Mouse (Mus musculus) brain, embryonic 18.5 days (tissue): Measurements from ENCODE around the gene Kirrel.
A peak's percentile ranks its signal among the peaks of the same experiment; 100 is the strongest.

Experiments
- DNase-seq: peaks from one replicate; pipeline ENCODE4 v3.0.0-alpha.2; 2012; ENCODE audit warnings: low read depth, low spot score

Gene Kirrel

DNA sequence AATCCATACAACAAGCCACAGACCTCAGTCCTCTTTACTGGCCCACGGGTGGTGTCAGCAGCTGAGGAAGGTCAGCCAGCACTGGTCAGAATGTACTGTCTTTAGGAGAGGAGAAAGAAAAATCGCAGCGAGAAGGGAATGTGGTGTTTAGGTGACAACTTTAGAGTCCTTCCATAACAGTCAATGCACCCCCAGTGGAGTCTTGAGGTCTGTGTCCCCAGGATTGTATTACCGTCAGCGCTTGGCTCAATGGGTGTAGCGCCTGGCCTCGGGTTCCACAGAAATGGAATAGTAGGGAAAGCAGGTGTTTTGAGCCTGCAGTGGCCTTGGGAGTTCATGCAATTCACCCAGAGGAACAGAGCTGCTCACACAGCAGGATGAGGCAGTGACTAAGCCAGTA is 95.2 kb downstream of the Kirrel start:
- DNase-seq: no peak

DNA sequence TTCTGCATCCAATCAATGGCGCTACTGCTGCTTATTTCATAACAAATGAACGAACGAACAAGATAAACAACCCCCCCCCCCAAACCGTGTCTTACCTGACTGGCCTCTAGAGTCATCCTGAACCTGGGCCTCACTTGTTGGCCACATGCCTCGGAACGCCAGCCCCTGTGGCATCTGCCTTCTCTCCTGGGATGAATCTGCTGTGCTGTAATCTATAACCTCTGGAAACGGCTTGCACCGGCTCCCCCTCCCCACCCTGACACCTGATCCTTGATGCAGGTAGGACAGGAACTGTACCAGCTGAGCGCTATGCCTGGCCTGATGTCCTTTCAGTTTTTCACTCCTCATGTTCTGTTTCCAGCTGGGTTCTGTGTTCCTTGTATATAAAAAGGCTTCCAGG is 96.9 kb downstream of the Kirrel start:
- DNase-seq: no peak

DNA sequence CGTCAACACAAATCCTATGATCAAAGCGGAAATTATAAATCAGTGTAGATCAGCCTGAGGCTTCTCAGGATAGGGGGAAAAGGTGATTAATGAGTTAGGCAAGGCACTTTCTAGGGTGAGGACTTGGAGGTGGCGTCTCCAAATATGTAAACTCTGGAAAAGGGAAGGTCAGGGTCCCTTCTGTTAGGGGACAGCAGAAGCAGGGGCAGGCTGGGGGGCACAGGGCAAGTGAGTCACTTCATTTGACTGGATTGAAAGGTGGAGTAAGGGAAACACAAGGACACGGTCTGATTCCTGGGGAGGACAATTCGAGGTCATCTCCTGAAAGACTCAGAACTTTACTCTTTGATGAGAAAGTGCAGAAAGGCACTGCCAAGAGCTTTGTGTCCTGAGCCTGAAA is 97.6 kb downstream of the Kirrel start:
- no peak for DNase-seq

DNA sequence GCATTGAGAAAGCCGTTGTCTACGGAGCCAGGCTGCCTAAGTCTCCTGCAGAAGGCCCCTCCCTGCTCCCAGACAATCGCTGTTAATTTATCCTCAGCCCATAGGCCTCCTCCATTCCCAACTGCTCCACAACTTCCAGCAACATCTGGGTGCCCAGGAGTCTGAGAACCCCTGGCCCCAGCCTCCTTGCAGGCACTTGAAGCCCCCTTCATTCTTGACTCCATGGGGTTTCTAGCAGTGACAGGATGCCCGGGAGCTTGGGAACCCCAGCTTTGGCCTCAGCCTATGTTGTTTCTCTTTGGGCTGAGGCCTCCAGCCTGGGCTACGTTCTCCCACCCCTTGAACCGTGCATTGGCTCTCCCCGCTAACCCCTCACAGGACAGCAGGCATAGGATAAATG is 98.4 kb downstream of the Kirrel start:
- no peak for DNase-seq

DNA sequence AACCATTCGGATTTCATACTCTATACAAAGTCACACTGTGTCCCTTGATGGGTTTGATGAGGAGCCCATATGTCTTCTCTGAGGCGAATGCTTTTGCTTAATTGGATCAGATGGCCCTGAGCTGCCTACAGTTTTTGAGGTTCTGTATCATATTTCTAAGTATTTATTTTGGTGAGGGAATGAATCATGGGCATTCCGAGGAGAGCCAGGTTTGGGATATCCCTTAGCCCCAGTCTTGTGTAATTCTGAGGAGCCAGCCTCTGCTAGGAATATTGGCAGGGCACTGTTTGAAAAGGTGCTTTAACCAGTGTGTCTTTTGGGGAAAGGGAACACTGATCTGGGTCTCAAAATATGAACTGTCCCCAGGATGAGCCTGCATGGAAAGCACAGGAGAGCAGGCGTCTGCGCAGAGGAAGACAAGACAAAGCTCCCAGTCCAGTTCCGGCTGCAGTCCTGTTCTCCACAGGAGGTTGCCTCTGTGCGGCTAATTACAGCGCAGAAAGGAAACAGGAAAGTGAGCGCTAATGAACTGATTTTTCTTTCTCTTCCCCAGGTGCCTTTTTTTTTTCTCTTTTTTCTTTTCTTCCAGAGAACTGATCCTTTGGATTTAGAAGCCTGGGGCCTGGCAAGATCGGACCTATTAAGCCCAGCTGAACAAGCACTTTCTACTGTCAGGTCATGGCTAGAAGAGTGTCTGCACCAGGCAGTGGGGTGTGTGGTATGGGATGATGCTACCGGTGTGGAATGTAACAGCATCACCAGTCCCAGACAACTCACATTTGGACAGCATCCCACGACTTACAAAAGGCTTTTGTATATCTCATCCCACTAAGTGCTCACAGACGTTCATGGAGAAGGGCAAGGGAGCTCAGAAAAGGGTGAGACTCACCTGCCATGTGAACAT is 101.7 kb downstream of the Kirrel start:
- DNase-seq: no peak

DNA sequence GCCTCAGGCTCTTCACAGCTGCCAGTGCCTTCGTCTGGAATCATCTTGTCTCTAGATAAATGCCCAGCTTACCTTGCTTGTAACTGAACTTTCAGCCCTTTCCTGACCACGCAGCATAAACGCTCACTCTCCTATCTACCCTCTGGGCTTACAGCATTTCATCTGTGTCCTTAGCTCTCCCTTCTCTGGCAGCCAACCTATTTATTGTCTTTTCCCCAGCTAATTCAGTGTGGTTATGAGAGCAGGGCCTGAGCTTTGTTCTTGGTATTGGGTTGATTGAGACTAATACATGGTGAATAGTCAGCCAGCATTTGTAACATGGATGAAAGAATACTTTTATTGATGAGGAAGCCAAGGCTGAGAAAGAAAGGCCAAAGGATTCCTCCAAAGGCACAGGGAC is 102.4 kb downstream of the Kirrel start:
- DNase-seq: no peak

DNA sequence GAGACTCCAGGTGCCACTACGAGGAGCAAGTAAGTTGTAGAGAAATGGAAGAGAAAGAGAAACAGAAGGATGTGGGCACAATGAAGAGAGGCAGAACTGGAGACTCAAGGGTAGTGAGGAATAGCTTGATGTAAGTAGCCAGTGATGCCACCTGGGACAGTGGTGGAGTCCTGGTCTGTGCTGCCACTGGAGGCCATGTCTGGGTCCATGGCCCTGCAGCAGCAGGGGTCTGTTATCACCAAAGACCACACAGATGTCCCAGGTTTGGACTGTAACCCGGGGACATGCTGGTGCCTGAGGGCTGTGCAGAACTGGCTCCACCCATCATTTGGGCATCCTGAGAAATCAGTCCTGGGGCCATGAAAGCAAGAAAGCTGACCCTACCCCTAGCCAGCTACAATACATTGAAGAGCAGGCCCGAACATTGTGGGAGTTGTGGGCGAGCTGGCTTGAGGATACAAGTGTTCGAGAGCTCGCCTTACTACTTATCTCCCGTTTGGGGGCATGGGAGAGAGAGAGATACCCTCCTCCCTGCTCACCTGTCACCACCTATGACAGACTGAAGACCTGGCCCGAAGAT is 107.1 kb downstream of the Kirrel start:
- no peak for DNase-seq

DNA sequence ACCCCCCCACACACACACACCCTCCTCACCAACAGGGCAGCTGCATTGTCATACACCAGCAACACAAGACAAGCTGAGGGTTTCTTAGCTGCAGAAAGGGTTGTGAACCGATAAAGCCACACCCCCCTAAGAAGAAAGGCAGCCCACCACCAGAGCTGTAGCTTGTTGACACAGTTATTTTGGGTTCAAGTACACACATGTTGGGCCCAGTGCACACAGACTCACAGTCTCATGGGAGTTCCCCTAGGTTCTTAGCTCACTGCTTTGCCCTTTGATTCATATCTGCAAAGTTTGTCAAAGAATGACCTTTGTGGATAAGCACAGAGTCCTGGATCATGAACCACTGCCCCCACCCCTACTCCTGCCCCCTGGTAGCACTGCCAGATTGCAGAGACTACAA is 120.6 kb downstream of the Kirrel start:
- no peak for DNase-seq

DNA sequence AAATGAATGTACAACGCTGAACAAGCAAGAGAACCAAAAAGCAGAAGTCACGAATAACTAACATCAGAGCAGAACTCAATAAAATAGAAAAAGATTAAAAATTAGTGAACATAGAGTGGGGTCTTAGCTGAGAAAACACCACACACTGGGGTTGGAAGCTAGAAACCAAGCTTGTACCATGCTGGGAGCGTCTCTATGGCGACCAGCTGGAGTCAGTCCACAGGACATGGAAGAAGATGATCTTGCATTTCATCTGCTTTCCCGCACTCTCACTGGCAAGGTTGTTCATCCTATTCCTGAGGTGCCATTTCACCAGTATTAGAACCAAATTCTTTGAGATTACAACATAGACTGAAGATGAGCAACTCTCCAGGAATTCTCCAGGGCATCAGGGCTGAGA is 126.7 kb downstream of the Kirrel start:
- no peak for DNase-seq

DNA sequence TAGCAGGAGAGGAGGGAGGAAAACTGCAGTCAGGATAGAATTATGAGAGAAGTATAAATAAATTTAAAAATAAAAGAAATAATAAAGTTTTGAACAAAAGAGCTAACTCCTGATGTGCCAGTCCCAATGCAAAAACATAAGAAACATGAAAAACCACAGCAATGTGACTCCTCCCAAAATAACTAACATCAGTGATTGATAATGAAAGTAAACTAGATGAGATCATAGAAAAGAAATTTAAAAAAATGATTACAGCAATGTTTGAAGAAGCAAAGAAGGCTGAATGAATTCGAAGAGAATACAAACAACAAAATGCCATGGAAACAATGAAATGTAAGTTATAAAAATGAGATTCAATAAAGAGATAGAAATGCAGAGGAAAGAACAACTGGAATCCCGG is 132.8 kb downstream of the Kirrel start:
- DNase-seq: no peak

DNA sequence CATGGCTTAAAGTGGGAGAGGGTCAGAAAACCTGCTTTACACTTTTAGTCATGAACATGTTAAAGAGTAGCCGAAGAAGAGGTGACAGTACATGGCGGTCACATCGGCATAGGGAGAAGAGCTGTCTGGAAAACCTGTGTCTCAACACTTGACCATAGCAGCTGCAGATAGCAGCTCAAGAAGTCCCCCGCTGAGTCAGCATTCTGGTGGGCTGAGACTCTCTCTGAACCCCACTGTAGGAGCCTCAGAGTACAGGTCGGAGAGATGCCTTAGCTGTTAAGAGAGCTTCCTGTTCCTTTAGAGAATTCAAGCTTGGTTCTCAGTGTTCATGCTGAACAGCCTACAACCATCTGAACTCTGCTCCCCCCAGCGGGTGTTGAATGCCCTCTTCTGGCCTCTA is 136.0 kb downstream of the Kirrel start:
- no peak for DNase-seq

DNA sequence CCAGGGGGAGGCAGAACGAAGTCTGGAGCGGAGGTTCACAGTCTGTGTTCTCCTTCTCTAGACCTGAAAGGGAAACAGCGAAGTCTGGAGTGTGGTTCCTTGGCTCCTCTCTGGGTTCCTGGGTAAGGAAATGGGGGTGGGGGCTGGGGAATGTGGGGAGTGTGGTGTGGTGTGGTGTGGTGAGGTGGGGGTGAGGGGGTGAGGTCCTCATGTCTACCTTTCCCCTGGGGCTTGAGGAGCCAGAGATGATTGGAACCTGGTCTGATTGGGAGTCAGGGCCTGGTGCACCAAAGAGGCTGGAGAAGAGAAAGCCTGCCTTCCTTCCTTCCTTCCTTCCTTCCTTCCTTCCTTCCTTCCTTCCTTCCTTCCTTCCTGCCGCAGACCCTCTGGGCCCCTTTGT is 140.5 kb downstream of the Kirrel start:
- no peak for DNase-seq

DNA sequence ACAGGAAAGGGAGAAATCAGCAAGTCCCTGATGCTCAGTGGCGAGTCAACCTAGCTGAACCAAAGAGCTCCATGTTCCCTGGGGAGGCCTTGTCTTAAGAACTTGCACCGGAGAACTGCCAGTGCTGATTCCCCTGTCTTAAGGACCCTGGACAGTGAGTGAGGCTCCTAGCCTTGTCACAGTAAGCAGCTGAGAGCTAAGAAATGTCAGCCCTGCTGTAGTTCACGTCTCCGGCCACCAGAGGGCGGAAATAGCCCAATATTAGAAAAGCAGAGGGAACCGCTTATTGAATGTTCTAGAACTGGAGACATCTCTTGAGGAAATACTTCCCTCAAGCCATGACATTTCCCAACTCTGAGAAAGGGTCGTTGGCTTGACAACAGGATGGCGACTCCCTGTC is 141.2 kb downstream of the Kirrel start:
- peak; percentile 30 for DNase-seq

DNA sequence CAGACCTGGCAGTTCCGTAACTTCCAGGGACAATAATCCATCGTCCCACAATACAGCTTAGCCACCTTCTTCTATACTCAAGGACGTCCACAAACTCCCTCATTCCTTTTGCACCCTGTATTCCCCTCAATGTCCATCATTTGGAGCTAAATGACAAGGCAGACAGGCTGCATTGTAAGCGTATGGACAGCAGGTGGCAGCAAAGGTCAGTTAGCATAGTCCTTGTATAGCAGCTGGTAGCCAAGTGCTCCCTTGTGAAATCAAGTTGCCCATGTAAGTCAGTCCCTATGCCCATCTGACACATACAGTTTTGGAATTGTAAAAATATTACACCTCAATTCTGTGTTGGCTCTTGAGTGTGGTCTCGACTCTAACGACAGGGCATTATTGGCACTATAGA is 143.7 kb downstream of the Kirrel start:
- DNase-seq: peak; percentile 36
